Mouse (Mus musculus) monocyte, adult 2 months (primary cell): ENCODE measurements around the gene Vmn2r75.
"Not testable (repeated sequence)": the region's sequence is repeated elsewhere in the genome, so short reads cannot be mapped to it uniquely, and the experiment has no call there.

Experiments
- DNase-seq, 2 experiments: peaks; one replicate each; pipeline ENCODE4 v3.0.0; 2022; ENCODE audit warnings: low spot score in 2 of 2, low read depth in 1 of 2

Vmn2r75 gene

DNA sequence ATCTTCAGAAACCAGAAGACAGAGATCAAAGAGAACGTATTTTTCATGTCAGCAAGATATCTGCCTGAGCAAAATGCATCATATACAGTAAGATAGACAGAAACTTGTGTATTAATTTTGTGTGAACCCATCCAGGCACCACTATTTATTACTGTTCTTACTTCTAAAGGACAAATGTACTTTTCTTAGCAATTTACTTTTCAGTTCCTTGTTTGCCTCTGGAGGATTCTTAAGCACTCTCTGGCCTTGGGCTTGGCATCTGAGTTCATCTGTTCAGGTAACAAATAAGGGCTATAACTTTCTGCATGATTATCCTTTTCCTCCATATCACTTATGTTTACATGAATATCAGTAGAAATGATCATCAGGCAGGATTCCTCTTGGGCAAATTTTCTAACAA, at the start of gene Vmn2r75:
Gene Vmn2r75, minus strand, starts transcription at position 101 of the 400 bp plus-strand sequence.
- DNase-seq = not testable (repeated sequence)

DNA sequence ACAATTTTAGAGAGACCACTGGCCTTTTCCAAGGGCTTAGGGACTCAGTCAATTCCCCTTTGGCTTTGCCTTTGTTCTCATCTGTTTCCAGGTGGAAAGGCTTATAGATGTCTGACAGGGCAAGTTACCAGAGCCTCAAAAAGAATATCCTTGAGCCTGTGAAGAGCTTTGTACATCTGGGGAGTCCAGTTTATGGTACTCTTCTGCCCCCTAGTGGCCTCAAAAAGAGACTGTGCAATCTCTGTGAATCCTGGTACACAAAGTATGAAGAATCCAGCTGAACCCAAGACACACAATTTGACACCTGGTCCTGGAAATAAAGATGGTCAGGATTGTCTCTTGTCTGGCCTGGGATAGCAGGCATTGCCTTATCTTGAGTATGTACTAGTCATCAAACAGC, 39.8 kb upstream of the Vmn2r75 start:
- no peak for DNase-seq
